Mouse (Mus musculus): ENCODE measurements around the gene St7l. TPM values are rescaled to one million over a fixed set of nuclear protein-coding genes. Genes with fewer than 3 reads are reported as not detected.
"Not testable (repeated sequence)": the region's sequence is repeated elsewhere in the genome, so short reads cannot be mapped to it uniquely, and the experiment has no call there.

St7l gene
- polyA plus RNA-seq, 1 experiment from 2014 or later = 36.8 TPM

GRCm38 (mm10) chr3:104854465-104854864, 9.3 kb upstream of the St7l start:
- H3K9me3 ChIP-seq = no peaks in the 10 kb centered on the region
- H3K36me3 ChIP-seq = peaks cover 4% of the 10 kb centered on the region; the same call in 1 of the 2 replicates
- H3K27me3 ChIP-seq (replicated peaks) = no peaks in the 10 kb centered on the region
- no peak overlapping the region for H3K4me3 ChIP-seq (replicated peaks)
- H3K4me2 ChIP-seq (replicated peaks) = no peak overlapping the region
- no peaks in the 10 kb centered on the region for H3K4me1 ChIP-seq (replicated peaks)
- H3K27ac ChIP-seq = no peak overlapping the region
- no peak overlapping the region for H3K9ac ChIP-seq
- 92% methylated on average over 1 of the region's 1 CpGs for WGBS
- no peak for ATAC-seq

- Histone ChIP-seq H3K4me2 (replicated peaks) (no peak overlapping the region), H3K9ac (no peak overlapping the region), H3K27me3 (replicated peaks) (no peaks in the 10 kb centered on the region), H3K4me3 (replicated peaks) (no peak overlapping the region), H3K27ac (no peak overlapping the region), H3K36me3 (peaks cover 4% of the 10 kb centered on the region; the same call in 1 of the 2 replicates), H3K4me1 (replicated peaks) (no peaks in the 10 kb centered on the region), H3K9me3 (no peaks in the 10 kb centered on the region)
- ATAC-seq = no peak
Observed at GRCm38 (mm10) chr3:104854866-104855265, 8.9 kb upstream of the St7l start.

GRCm38 (mm10) chr3:104856106-104856505, 7.7 kb upstream of the St7l start:
- Histone ChIP-seq H3K4me1 (replicated peaks) (0 out of 2 replicates have a peak, but pooled peaks cover 2% of the 10 kb centered on the region), H3K4me2 (replicated peaks) (no peak overlapping the region), H3K36me3 (peaks cover 4% of the 10 kb centered on the region; the same call in 1 of the 2 replicates), H3K4me3 (replicated peaks) (no peak overlapping the region), H3K27me3 (replicated peaks) (no peaks in the 10 kb centered on the region), H3K9ac (no peak overlapping the region), H3K27ac (no peak overlapping the region), H3K9me3 (no peaks in the 10 kb centered on the region)
- 57% methylated on average over 1 of the region's 1 CpGs for WGBS
- no peak for ATAC-seq

GRCm38 (mm10) chr3:104858560-104858959, 5.2 kb upstream of the St7l start:
- no peak for ATAC-seq
- no peak overlapping the region for H3K27ac ChIP-seq
- H3K9ac ChIP-seq = no peak overlapping the region
- 0 out of 2 replicates have a peak, but pooled peaks cover 5% of the 10 kb centered on the region for H3K4me1 ChIP-seq (replicated peaks)
- H3K27me3 ChIP-seq (replicated peaks) = no peaks in the 10 kb centered on the region
- H3K4me2 ChIP-seq (replicated peaks) = no peak overlapping the region
- WGBS = 88% methylated on average over 1 of the region's 1 CpGs
- H3K36me3 ChIP-seq = peaks cover 4% of the 10 kb centered on the region; the same call in 1 of the 2 replicates
- H3K4me3 ChIP-seq (replicated peaks) = no peak overlapping the region
- H3K9me3 ChIP-seq = no peaks in the 10 kb centered on the region

GRCm38 (mm10) chr3:104864651-104865340, 991 bp downstream of the St7l start:
- WGBS = under 1% methylated on average over 48 of the region's 48 CpGs
- Histone ChIP-seq H3K4me1 (replicated peaks) (peaks cover 12% of the 10 kb centered on the region; the same call in 1 of the 2 replicates), H3K27ac (peak overlapping the region; percentile 97), H3K36me3 (no peaks in the 10 kb centered on the region), H3K9me3 (no peaks in the 10 kb centered on the region), H3K4me3 (replicated peaks) (peak overlapping the region; percentile 79), H3K9ac (peak overlapping the region; percentile 90), H3K27me3 (replicated peaks) (no peaks in the 10 kb centered on the region), H3K4me2 (replicated peaks) (peak overlapping the region; percentile 68)
- ATAC-seq = peak; percentile 91

- Histone ChIP-seq H3K36me3 (no peaks in the 10 kb centered on the region), H3K4me1 (replicated peaks) (peaks cover 12% of the 10 kb centered on the region; the same call in 1 of the 2 replicates), H3K27me3 (replicated peaks) (no peaks in the 10 kb centered on the region), H3K4me2 (replicated peaks) (peak overlapping the region; percentile 68), H3K9me3 (no peaks in the 10 kb centered on the region), H3K27ac (peak overlapping the region; percentile 97), H3K4me3 (replicated peaks) (peak overlapping the region; percentile 79), H3K9ac (peak overlapping the region; percentile 90)
- 2% methylated on average over 12 of the region's 12 CpGs for WGBS
- ATAC-seq = peak; percentile 49
Observed at GRCm38 (mm10) chr3:104865341-104865788, 1.6 kb downstream of the St7l start.

GRCm38 (mm10) chr3:104866674-104867073, 2.9 kb downstream of the St7l start:
- H3K27me3 ChIP-seq (replicated peaks); H3K4me1 ChIP-seq (replicated peaks); H3K4me3 ChIP-seq (replicated peaks); H3K27ac ChIP-seq; H3K9ac ChIP-seq; ATAC-seq; H3K36me3 ChIP-seq; H3K9me3 ChIP-seq: not testable (repeated sequence)
- peak overlapping the region; percentile 68 for H3K4me2 ChIP-seq (replicated peaks)

GRCm38 (mm10) chr3:104869611-104870010, 5.8 kb downstream of the St7l start:
- no peak for ATAC-seq

GRCm38 (mm10) chr3:104888585-104888984, 24.8 kb downstream of the St7l start:
- ATAC-seq = no peak
- H3K36me3 ChIP-seq = peaks cover 9% of the 10 kb centered on the region; the same call in 1 of the 2 replicates
- no peak overlapping the region for H3K4me3 ChIP-seq (replicated peaks)
- H3K27ac ChIP-seq = no peak overlapping the region
- no peaks in the 10 kb centered on the region for H3K9me3 ChIP-seq
- H3K27me3 ChIP-seq (replicated peaks) = no peaks in the 10 kb centered on the region
- no peak overlapping the region for H3K9ac ChIP-seq
- H3K4me2 ChIP-seq (replicated peaks) = no peak overlapping the region
- 0 out of 2 replicates have a peak, but pooled peaks cover 2% of the 10 kb centered on the region for H3K4me1 ChIP-seq (replicated peaks)
- WGBS = 82% methylated on average over 3 of the region's 3 CpGs

More at GRCm38 (mm10) chr3:104869611-104870010, 5.8 kb downstream of the St7l start:
- no peaks in the 10 kb centered on the region for H3K9me3 ChIP-seq
- peaks cover 19% of the 10 kb centered on the region; the same call in 1 of the 2 replicates for H3K36me3 ChIP-seq
- no peak overlapping the region for H3K4me3 ChIP-seq (replicated peaks)
- H3K4me1 ChIP-seq (replicated peaks) = peaks cover 7% of the 10 kb centered on the region; the same call in 1 of the 2 replicates
- H3K27me3 ChIP-seq (replicated peaks) = no peaks in the 10 kb centered on the region
- no peak overlapping the region for H3K4me2 ChIP-seq (replicated peaks)
- no peak overlapping the region for H3K9ac ChIP-seq
- no peak overlapping the region for H3K27ac ChIP-seq

- 74% methylated on average over 3 of the region's 3 CpGs for WGBS
- H3K9ac ChIP-seq = no peak overlapping the region
- H3K9me3 ChIP-seq = no peaks in the 10 kb centered on the region
- no peaks in the 10 kb centered on the region for H3K27me3 ChIP-seq (replicated peaks)
- H3K36me3 ChIP-seq = peaks cover 13% of the 10 kb centered on the region; the same call in 1 of the 2 replicates
- H3K4me3 ChIP-seq (replicated peaks) = no peak overlapping the region
- no peaks in the 10 kb centered on the region for H3K4me1 ChIP-seq (replicated peaks)
- no peak overlapping the region for H3K27ac ChIP-seq
- ATAC-seq = no peak
- no peak overlapping the region for H3K4me2 ChIP-seq (replicated peaks)
Observed at GRCm38 (mm10) chr3:104896141-104896540, 32.3 kb downstream of the St7l start.

GRCm38 (mm10) chr3:104901154-104901553, 37.3 kb downstream of the St7l start:
- Histone ChIP-seq H3K36me3 (peaks cover 4% of the 10 kb centered on the region; the same call in 1 of the 2 replicates), H3K9ac (no peak overlapping the region)
- WGBS = 89% methylated on average over 4 of the region's 4 CpGs

GRCm38 (mm10) chr3:104905389-104905788, 41.6 kb downstream of the St7l start:
- Histone ChIP-seq H3K4me1 (replicated peaks) (no peaks in the 10 kb centered on the region), H3K27me3 (replicated peaks) (no peaks in the 10 kb centered on the region), H3K4me3 (replicated peaks) (no peak overlapping the region), H3K36me3 (peaks cover 6% of the 10 kb centered on the region), H3K27ac (no peak overlapping the region), H3K4me2 (replicated peaks) (no peak overlapping the region), H3K9me3 (no peaks in the 10 kb centered on the region), H3K9ac (no peak overlapping the region)
- WGBS = 88% methylated on average over 4 of the region's 4 CpGs
- ATAC-seq = no peak

More at GRCm38 (mm10) chr3:104901154-104901553, 37.3 kb downstream of the St7l start:
- Histone ChIP-seq H3K27me3 (replicated peaks) (no peaks in the 10 kb centered on the region), H3K4me2 (replicated peaks) (no peak overlapping the region), H3K4me1 (replicated peaks) (no peaks in the 10 kb centered on the region), H3K9me3 (no peaks in the 10 kb centered on the region), H3K4me3 (replicated peaks) (no peak overlapping the region), H3K27ac (no peak overlapping the region)
- no peak for ATAC-seq

- Histone ChIP-seq H3K27me3 (replicated peaks) (no peaks in the 10 kb centered on the region), H3K27ac (no peak overlapping the region), H3K4me3 (replicated peaks) (no peak overlapping the region), H3K9me3 (no peaks in the 10 kb centered on the region), H3K36me3 (peaks cover 8% of the 10 kb centered on the region), H3K9ac (no peak overlapping the region), H3K4me1 (replicated peaks) (no peaks in the 10 kb centered on the region), H3K4me2 (replicated peaks) (no peak overlapping the region)
- ATAC-seq = no peak
- 88% methylated on average over 3 of the region's 3 CpGs for WGBS
Observed at GRCm38 (mm10) chr3:104906007-104906406, 42.2 kb downstream of the St7l start.

Data from intestine, embryonic 15.5 days (tissue).